Mouse (Mus musculus) small intestine, adult 2 months (tissue): ENCODE results near the gene Uts2r.

ENCODE experiments used
- CTCF ChIP-seq: fragments of 200-500 bp; IDR thresholded peaks from 2 replicates; pipeline ENCODE4 v1.5.1; 2012; ENCODE audit warnings: low read depth, mild to moderate bottlenecking, control low read depth, inconsistent platforms, low read length, moderate library complexity, mixed read lengths; ENCODE audit not compliant: insufficient replicate concordance, insufficient read length; ENCODE audit errors: extremely low read depth
- POLR2A ChIP-seq: fragments of 200-500 bp; IDR thresholded peaks from 2 replicates; pipeline ENCODE4 v1.6.1; 2012; ENCODE audit warnings: low read depth, mild to moderate bottlenecking, control low read depth, inconsistent platforms, low read length, moderate library complexity

GRCm38 (mm10) chr11:121123438-121123837 lies 36.6 kb upstream of the Uts2r start:
- TF ChIP-seq POLR2A (no peak), CTCF (no peak)
